Mouse (Mus musculus): ENCODE results near the gene Ppp2r5e. TPM values are rescaled to one million over a fixed set of nuclear protein-coding genes. Genes with fewer than 3 reads are reported as not detected.

Ppp2r5e gene
- polyA plus RNA-seq, 1 experiment, result 39.4 TPM

- WGBS, result 43% methylated on average over 1 of the region's 1 CpGs
- no peak for TF ChIP-seq CTCF (IDR thresholded peaks at IDR 0.05; ENCODE audit: borderline replicate concordance, insufficient read depth, low read depth, low read length)
- no peak for TF ChIP-seq POLR2A (IDR thresholded peaks at IDR 0.05; ENCODE audit: borderline replicate concordance, insufficient read depth, low read length)
- no peaks in the 10 kb centered on the region for H3K27me3 ChIP-seq (ENCODE audit: control insufficient read depth, insufficient read depth, low read length)
- peaks cover 6% of the 10 kb centered on the region for H3K4me1 ChIP-seq (ENCODE audit: control insufficient read depth, insufficient read depth, low read length)
- H3K4me3 ChIP-seq (replicated peaks; ENCODE audit: insufficient read depth, low read depth, low read length), result no peak overlapping the region
- no peak for DNase-seq
- no peak overlapping the region for H3K27ac ChIP-seq (ENCODE audit: insufficient read depth, low read length)
Measured at GRCm38 (mm10) chr12:75570138-75570537, 25.9 kb downstream of the Ppp2r5e start.

DNA sequence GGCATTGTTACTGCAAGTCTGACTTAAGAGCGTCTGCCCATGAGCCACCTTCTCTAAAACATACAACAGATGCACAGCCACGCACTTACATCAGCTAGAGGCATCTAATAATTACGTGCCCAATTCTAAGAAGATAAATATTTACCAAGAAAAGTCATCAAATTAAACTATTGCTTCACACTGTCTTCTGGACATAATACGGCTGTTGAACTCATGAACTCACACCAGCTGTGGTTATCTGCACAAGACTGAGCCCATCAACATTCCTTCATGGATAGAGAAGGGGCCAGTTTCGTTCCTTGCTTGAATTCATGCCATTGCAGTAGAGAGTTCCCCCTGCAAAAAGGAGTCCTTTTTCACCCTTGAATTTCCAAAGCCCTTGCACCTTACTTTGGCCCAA is 28.3 kb downstream of the Ppp2r5e start:
- WGBS, result 82% methylated on average over 5 of the region's 5 CpGs
- no peaks in the 10 kb centered on the region for H3K27me3 ChIP-seq (ENCODE audit: control insufficient read depth, insufficient read depth, low read length)
- no peak overlapping the region for H3K4me3 ChIP-seq (replicated peaks; ENCODE audit: insufficient read depth, low read depth, low read length)
- peaks cover 7% of the 10 kb centered on the region for H3K4me1 ChIP-seq (ENCODE audit: control insufficient read depth, insufficient read depth, low read length)
- no peak for DNase-seq
- H3K27ac ChIP-seq (ENCODE audit: insufficient read depth, low read length), result no peak overlapping the region
- TF ChIP-seq CTCF (IDR thresholded peaks at IDR 0.05; ENCODE audit: borderline replicate concordance, insufficient read depth, low read depth, low read length) (no peak), POLR2A (IDR thresholded peaks at IDR 0.05; ENCODE audit: borderline replicate concordance, insufficient read depth, low read length) (no peak)

DNA sequence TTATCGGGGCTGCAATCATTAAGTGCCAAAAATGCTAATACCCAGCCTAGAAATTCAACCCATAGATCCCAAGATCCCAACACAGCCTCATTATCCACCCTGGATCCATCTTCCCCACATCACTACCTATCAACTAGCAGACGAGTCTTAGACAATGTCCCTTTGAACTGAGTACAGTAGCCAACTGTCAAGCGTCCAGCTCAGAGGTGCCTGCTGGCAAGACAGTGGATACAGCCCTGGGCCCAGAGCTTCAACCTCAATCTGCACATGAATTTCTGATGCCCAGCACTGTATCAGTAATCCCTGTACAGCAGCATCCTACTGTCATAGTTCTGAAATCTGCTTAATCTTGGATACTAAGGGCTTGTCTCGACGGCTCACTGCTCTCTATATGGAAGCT is 30.3 kb downstream of the Ppp2r5e start:
- DNase-seq, result peak in 1 of 2 experiments; percentile 56
- no peak overlapping the region for H3K4me3 ChIP-seq (replicated peaks; ENCODE audit: insufficient read depth, low read depth, low read length)
- TF ChIP-seq CTCF (IDR thresholded peaks at IDR 0.05; ENCODE audit: borderline replicate concordance, insufficient read depth, low read depth, low read length) (no peak), POLR2A (IDR thresholded peaks at IDR 0.05; ENCODE audit: borderline replicate concordance, insufficient read depth, low read length) (no peak)
- 47% methylated on average over 5 of the region's 5 CpGs for WGBS
- no peak overlapping the region for H3K27ac ChIP-seq (ENCODE audit: insufficient read depth, low read length)
- peaks cover 11% of the 10 kb centered on the region for H3K4me1 ChIP-seq (ENCODE audit: control insufficient read depth, insufficient read depth, low read length)
- H3K27me3 ChIP-seq (ENCODE audit: control insufficient read depth, insufficient read depth, low read length), result no peaks in the 10 kb centered on the region

- Histone ChIP-seq H3K27ac (ENCODE audit: insufficient read depth, low read length) (no peak overlapping the region), H3K27me3 (ENCODE audit: control insufficient read depth, insufficient read depth, low read length) (no peaks in the 10 kb centered on the region), H3K4me1 (ENCODE audit: control insufficient read depth, insufficient read depth, low read length) (peaks cover 17% of the 10 kb centered on the region), H3K4me3 (replicated peaks; ENCODE audit: insufficient read depth, low read depth, low read length) (no peak overlapping the region)
- no peak for DNase-seq
- TF ChIP-seq POLR2A (IDR thresholded peaks at IDR 0.05; ENCODE audit: borderline replicate concordance, insufficient read depth, low read length) (no peak), CTCF (IDR thresholded peaks at IDR 0.05; ENCODE audit: borderline replicate concordance, insufficient read depth, low read depth, low read length) (no peak)
- WGBS, result 78% methylated on average over 1 of the region's 1 CpGs
Measured at GRCm38 (mm10) chr12:75564498-75564897, 31.5 kb downstream of the Ppp2r5e start.

DNA sequence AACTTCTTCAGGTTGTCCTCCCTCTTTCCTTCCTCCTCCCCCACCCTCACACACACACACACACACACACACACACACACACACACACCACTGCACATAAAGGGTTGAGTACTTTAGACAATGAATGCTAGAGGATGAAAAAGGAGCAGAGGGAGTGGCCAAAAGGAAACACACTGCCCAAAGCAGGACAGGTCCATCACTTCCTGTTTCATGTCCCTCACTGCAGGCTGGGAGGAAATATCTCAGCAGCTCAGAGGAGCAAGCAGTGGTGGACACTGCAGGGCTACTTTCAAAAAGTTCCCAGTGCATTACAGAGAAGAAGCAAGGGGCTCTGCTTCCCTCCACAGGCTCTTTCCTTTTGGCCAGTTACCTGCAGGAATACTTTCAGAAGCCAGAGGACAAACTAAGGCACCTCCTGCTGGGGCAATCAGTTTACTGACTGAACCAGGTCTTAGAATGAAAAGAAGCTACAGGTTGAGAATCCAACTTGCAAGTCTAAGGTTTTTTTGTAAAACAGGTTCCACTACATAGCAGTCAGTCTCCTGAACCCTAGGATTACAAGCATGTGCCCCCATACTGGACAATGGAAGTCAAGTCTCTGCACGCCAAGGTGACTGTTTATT is 32.9 kb downstream of the Ppp2r5e start:
- WGBS, result 97% methylated on average over 1 of the region's 1 CpGs
- H3K4me1 ChIP-seq (ENCODE audit: control insufficient read depth, insufficient read depth, low read length), result peaks cover 28% of the 10 kb centered on the region
- TF ChIP-seq POLR2A (IDR thresholded peaks at IDR 0.05; ENCODE audit: borderline replicate concordance, insufficient read depth, low read length) (no peak), CTCF (IDR thresholded peaks at IDR 0.05; ENCODE audit: borderline replicate concordance, insufficient read depth, low read depth, low read length) (no peak)
- no peak overlapping the region for H3K27ac ChIP-seq (ENCODE audit: insufficient read depth, low read length)
- H3K4me3 ChIP-seq (replicated peaks; ENCODE audit: insufficient read depth, low read depth, low read length), result no peak overlapping the region
- no peak for DNase-seq
- no peaks in the 10 kb centered on the region for H3K27me3 ChIP-seq (ENCODE audit: control insufficient read depth, insufficient read depth, low read length)

DNA sequence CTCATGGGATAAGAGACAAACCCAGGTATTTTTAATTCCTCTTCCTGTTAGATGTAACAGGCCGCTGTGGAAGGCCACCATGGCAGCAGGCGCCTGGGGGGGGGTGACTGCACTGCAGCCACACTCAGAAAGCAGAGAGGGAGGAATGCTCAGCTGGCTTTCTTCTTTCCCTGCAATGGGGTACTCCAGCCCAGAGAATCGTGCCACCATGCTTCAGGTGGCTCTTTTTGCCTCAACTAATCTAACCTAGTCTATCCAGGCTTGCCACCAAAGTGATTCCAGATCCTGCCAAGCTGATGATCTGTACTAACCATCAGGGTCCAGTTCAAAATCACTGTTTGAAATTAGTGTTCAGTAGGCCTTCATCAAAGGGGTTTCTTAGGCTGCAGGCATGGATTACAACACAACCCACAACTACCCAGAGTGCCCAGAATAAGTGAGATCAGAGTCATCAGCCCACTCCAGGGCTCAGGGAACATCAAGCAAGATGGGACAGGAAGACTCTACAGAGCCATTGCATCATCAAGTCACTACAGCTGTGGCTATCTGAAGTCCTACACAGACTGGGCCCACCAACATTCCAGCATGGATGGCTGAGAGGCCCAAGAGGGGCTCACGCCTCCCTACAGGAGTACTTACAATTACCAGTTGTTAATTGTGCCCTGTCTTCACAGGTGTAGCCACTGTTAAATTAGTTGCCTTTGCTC is 35.2 kb downstream of the Ppp2r5e start:
- H3K4me1 ChIP-seq (ENCODE audit: control insufficient read depth, insufficient read depth, low read length), result peaks cover 36% of the 10 kb centered on the region
- TF ChIP-seq CTCF (IDR thresholded peaks at IDR 0.05; ENCODE audit: borderline replicate concordance, insufficient read depth, low read depth, low read length) (no peak), POLR2A (IDR thresholded peaks at IDR 0.05; ENCODE audit: borderline replicate concordance, insufficient read depth, low read length) (no peak)
- no peaks in the 10 kb centered on the region for H3K27me3 ChIP-seq (ENCODE audit: control insufficient read depth, insufficient read depth, low read length)
- WGBS, result 71% methylated on average over 4 of the region's 4 CpGs
- DNase-seq, result no peak
- H3K27ac ChIP-seq (ENCODE audit: insufficient read depth, low read length), result no peak overlapping the region
- H3K4me3 ChIP-seq (replicated peaks; ENCODE audit: insufficient read depth, low read depth, low read length), result no peak overlapping the region

DNA sequence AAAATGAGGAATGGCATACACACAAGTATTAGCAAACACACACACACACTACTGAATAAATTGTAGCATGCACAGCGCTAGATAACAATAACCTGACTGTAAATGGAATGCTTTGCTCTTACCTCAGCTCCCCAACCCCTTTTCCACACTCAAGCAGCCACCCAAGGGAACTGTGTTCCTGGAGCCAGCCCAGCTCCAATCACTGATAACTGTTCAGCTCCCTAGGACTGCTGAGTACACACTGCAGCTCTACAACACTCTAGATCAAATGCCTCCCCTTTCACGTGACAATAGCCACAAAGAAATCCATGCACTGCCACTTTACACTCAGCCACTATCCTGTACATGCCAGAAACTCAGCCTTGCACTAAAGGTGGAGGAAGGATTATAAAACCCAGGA is 36.8 kb downstream of the Ppp2r5e start:
- no peak for TF ChIP-seq CTCF (IDR thresholded peaks at IDR 0.05; ENCODE audit: borderline replicate concordance, insufficient read depth, low read depth, low read length)
- no peak for TF ChIP-seq POLR2A (IDR thresholded peaks at IDR 0.05; ENCODE audit: borderline replicate concordance, insufficient read depth, low read length)
- 70% methylated on average over 2 of the region's 2 CpGs for WGBS
- Histone ChIP-seq H3K27ac (ENCODE audit: insufficient read depth, low read length) (no peak overlapping the region), H3K27me3 (ENCODE audit: control insufficient read depth, insufficient read depth, low read length) (no peaks in the 10 kb centered on the region), H3K4me3 (replicated peaks; ENCODE audit: insufficient read depth, low read depth, low read length) (no peak overlapping the region), H3K4me1 (ENCODE audit: control insufficient read depth, insufficient read depth, low read length) (peaks cover 31% of the 10 kb centered on the region)
- no peak for DNase-seq

- H3K4me1 ChIP-seq (ENCODE audit: control insufficient read depth, insufficient read depth, low read length), result peaks cover 31% of the 10 kb centered on the region
- no peaks in the 10 kb centered on the region for H3K27me3 ChIP-seq (ENCODE audit: control insufficient read depth, insufficient read depth, low read length)
- 3% methylated on average over 2 of the region's 2 CpGs for WGBS
- H3K27ac ChIP-seq (ENCODE audit: insufficient read depth, low read length), result no peak overlapping the region; the same call in 1 of the 2 replicates
- no peak overlapping the region for H3K4me3 ChIP-seq (replicated peaks; ENCODE audit: insufficient read depth, low read depth, low read length)
- DNase-seq, result peak; percentile 95 to 96
- TF ChIP-seq POLR2A (IDR thresholded peaks at IDR 0.05; ENCODE audit: borderline replicate concordance, insufficient read depth, low read length) (no peak), CTCF (IDR thresholded peaks at IDR 0.05; ENCODE audit: borderline replicate concordance, insufficient read depth, low read depth, low read length) (no peak)
Measured at GRCm38 (mm10) chr12:75557813-75558212, 38.2 kb downstream of the Ppp2r5e start.

All from cerebellum, adult 2 months (tissue).